Comparison of ENCODE assay signal across 16 mouse cellular contexts in the genomic region with DNA sequence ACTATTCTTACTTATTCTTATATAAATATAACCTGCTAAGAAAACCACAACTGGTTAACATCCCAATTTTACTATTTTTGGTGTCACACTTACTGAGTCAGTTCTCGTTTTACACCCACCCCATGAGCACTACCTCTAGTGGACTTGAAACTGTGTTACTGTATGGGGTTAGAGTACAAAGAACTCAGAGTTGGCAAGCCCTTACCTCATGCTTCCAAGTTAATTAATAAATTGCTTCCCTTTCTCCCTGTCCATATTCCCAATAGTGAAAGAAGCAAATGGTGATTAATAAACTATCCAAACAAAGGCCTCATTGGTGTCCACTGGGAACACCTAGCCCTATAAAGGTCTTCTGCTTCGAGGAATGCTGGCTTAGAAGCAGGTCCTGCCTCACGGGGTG.
"Had no signal": no experiment of that assay in that cellular context is flagged by ENCODE, and none has a peak within 500 bp of the region (broad histone marks: within the 10 kb centered on the region; RNA-seq: fewer than 3 reads in every experiment).

No protein-coding gene starts in this region.

- H3K4me2 ChIP-seq: lung, embryonic 15.5 days; midbrain, embryonic 11.5 days; midbrain, embryonic 13.5 days; midbrain, embryonic 15.5 days; neural tube, embryonic 12.5 days; stomach, embryonic 15.5 days had no signal

- H3K9me3 ChIP-seq: lung, embryonic 15.5 days; midbrain, embryonic 13.5 days; midbrain, embryonic 15.5 days; neural tube, embryonic 12.5 days; stomach, embryonic 15.5 days had no signal

- H3K27me3 ChIP-seq: lung, embryonic 15.5 days; megakaryocyte, embryonic 14.5 days; midbrain, embryonic 13.5 days; midbrain, embryonic 15.5 days; neural tube, embryonic 12.5 days; stomach, embryonic 15.5 days had no signal

- ATAC-seq: lung, postnatal 0 days; midbrain, embryonic 13.5 days; midbrain, embryonic 15.5 days had no signal

- DNase-seq: lung, adult 2 months; lung, postnatal 14 days; lung, postnatal 36 days; right cerebral cortex, postnatal 14 days; thymus, postnatal 14 days; thymus, postnatal 36 days had no signal

- H3K4me1 ChIP-seq: lung, embryonic 15.5 days; megakaryocyte, embryonic 14.5 days; midbrain, embryonic 15.5 days; neural tube, embryonic 12.5 days; stomach, embryonic 15.5 days had no signal

- H3K36me3 ChIP-seq: lung, embryonic 15.5 days; midbrain, embryonic 13.5 days; midbrain, embryonic 15.5 days; neural tube, embryonic 12.5 days; stomach, embryonic 15.5 days had no signal

- H3K27ac ChIP-seq: lung, embryonic 15.5 days; macrophage; midbrain, embryonic 13.5 days; midbrain, embryonic 15.5 days; neural tube, embryonic 12.5 days; stomach, embryonic 15.5 days; stomach, postnatal 0 days had no signal

- H3K4me3 ChIP-seq: lung, embryonic 15.5 days; megakaryocyte, embryonic 14.5 days; midbrain, embryonic 13.5 days; midbrain, embryonic 15.5 days; neural tube, embryonic 12.5 days; stomach, embryonic 15.5 days had no signal

- H3K9ac ChIP-seq: lung, embryonic 15.5 days; midbrain, embryonic 13.5 days; midbrain, embryonic 15.5 days; neural tube, embryonic 12.5 days; stomach, embryonic 15.5 days had no signal
